Mouse (Mus musculus) cerebellum, postnatal 36 days (tissue): ENCODE results near the gene Rasd2.

Experiments
- DNase-seq, 2 experiments: peaks; one replicate each; pipeline ENCODE4 v3.0.0; 2021 to 2022; ENCODE audit warnings: mixed read lengths in 2 of 2

Rasd2 gene

DNA sequence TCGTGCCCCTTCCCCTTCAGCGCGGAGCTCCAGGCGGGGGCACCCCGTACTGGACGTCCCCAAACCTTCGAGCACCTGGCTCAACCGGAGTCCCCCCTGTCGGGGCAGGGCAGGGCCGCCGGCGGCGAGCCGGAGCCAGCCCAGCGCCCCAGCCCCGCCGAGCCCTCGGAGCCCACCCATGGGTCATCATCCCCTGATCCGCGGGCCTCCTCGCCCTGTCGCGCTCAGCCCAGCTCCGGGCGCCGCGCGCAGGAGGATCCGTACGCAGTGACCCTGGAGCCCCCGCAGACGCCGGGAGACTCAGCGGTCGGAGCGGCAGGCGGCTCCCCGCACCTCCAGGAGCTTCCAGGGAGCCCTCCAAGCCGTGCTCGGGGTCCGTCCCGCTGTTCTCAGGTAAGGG lies at the start of gene Rasd2:
TSS of gene Rasd2 (plus strand) at position 259 of the 400 bp plus-strand sequence.
- no peak for DNase-seq

DNA sequence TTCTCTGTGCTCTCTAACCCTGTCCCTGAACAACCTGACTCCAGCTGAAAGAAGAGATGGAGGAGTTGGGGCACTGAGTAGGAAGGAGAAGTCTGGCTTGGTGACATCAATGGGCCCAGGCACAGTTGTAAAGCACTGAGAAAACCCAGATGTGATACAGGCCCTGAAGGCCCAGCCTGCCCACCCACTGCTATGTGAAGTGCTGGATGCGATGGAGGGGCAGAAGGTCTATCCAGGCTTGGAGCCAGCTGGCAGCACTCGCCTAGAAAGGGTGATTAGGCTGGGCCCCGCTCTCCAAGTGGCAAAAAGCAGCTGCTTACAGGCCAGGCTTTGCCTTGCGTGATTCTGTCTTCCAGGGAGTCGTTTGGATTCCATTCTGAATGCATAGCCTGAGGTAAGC lies 44.4 kb upstream of the Rasd2 start:
- DNase-seq: no peak

DNA sequence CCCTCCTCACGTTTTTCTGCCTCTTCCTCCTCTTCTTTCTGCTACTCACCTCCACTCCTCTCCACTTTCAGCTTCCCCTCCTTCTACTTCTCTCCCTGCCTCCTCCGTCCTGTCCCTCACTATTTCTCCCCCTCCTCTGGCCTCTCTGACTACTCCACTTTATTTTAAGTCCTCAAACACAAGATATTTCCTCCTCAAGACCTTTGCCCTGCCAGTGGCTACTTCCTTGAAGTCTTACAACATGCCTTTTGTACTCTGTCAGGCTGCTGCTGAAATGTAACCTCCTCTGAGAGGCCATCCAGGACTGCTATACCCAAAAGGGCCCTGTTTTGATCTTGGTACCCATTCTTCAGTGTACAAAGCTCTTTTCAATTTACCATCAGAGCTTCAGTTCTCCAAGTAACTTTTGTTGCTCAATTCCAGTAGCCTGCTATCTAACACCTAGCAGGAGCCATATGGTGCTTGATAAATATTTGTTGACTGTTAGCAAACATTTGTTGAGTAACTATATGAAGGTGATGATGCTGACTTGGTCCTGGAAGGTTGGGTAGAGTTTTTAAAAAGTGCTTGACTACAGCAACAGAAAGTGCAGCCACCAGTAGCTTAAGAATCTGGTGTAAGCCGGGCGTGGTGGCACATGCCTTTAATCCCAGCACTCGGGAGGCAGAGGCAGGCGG lies 41.6 kb upstream of the Rasd2 start:
- no peak for DNase-seq

DNA sequence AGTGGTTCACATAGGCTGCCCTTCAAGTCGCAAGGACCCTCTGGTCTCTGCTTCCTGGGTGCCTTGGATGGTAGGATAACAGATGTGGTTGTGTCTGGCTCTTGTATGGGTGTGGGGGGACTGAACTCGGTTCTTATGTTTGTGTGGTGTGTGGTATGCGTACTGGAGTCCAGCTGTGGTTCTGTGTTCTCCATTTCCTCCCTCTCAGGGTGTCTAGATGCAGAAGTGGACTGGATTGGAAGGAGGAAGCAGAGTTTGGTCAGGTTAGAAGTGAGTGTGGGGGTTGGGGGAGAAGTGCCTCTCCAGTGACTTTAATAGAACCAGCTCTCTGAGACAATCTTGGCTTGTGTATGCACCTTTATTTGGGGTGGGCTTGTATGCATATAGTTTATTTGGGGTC lies 20.7 kb upstream of the Rasd2 start:
- DNase-seq: no peak

DNA sequence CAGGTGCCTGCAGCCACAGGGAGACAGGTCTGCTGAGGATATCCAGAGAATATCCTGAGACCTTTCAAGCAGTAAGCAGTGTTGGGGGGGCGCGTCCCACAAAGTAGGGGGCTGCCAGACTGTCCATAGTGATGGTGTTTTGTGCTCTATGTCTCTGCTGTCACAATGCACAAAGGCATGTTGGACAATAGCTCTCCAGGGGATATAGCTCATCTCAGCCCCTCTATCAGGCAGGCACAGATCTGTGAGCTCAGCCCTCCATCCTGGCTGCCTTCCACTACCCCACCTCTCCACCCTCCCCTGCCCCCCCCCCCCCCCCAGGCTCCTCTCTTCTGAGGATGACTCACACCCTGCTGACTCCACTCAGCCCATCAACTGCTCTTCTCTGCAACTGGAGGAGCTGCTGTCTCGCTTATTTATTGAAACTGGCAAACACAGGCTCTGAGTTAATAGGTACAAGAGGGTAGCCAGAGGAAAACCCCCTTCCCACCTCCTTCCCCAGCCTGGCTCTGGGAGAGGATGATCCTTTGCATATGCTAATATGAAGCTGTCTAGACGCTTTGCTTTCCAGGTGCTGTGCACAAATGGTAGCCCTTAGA lies 19.2 kb upstream of the Rasd2 start:
- no peak for DNase-seq

DNA sequence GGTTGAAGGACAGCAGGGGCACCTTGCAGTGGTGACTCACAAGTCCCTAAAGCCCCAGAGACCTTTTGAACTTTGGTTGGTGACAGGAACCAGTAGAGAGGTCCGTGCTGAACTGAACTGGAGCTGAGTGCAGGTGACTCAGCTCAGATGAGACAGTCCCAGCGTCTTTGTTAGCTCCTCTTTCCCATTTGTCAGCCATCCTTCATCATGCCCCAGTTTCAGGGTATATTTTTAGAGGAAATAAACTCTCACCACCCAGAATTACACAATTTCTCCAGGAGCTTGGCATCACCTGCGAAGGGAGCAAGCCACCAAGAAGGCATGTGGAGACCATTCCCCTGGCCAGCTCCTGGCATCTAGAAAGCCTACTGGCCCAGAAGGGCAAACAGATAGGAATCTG lies 16.6 kb upstream of the Rasd2 start:
- DNase-seq: no peak

DNA sequence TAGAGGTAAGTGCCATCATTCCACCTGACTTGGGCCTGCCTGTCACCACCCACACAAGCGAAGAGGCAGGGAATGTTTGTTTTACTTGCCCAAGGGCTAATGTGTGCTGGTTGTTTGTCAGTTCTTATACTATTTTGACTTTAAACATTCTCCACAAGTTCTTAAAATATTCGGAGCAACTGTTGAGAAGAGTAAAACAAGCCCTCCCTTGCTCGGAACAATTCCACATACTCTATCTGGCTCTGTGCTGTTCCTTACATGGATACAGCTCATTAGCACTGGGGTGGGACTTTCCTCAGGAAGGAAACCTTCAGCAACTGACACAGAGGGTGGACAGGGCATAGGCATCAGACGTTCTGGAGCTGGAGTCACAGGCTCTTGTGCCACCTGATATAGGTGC lies 15.9 kb upstream of the Rasd2 start:
- no peak for DNase-seq

DNA sequence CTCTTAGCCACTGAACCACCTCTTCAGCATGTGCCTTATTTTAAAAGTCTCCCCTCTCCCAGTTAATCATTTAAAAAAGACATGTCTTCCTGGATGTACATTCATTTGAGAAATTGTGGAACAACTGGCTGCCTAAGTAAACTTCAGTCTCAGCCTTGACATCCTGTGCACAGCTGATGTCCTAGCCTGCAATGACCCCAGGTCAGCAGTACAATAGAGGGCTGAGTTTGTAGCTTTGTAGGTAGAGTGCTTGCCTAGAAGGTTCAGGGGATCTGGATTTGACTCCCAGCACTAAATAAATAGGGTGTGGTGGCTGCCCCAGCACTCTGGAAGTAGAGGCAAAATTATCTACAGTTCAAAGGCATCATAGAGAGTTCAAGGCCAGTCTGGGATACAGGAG lies 15.4 kb upstream of the Rasd2 start:
- no peak for DNase-seq

DNA sequence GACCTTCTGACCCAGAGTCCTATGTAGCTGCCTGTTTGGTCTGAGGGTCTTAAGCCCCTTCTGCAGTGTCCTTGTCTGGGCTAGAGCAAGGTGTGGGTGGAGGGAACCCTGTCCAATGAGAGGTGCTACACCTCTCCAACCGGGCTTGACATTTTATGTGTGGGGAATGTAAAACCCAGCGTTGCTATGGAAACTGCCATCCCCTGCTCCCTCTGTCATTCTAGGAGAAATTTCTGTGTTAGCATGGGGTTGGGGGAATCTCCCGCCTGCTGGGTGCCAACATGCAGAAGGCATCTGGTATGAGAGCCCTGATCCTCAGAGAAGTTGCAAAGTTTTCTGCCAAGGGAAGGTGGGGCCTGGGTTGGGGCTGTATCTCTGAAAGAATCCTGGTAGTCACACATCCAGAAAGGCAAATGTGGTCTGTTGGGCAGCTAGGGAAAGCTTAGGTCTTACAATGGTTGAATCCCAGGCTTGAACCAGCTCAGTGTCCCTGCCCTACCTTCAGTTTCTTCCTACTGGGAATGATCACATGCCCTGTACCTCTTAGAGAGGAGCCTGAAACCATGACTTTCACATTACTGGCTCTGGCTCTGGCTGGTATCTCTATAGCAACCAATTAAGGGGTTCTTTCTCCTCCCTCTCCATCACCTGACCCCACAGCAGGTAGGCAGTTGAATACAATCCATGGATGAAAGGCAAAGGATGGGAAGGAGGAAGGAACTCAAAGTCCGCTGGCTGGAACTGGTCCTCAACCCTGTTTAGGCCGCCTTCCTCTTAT lies 14.6 kb upstream of the Rasd2 start:
- DNase-seq: no peak

DNA sequence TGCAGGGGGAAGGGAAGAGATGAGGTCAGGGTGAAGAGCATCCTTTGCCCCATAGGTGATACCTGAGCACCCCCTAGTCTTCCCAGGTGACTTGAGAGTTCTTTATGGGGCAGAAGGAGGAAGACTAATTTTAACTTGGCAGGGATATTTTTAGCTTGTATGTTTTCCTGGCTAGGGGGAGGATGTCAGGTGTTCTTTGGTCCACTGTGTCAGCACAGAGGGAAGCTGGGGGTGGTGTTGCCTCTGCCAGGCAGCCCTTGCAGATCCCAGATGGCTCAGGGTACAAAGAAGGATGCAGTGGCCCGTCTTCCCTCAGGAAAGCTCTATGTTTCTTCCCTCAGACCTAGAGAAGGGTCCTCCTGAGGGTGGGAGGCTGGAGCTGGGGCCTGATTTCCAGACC lies 13.8 kb upstream of the Rasd2 start:
- no peak for DNase-seq

DNA sequence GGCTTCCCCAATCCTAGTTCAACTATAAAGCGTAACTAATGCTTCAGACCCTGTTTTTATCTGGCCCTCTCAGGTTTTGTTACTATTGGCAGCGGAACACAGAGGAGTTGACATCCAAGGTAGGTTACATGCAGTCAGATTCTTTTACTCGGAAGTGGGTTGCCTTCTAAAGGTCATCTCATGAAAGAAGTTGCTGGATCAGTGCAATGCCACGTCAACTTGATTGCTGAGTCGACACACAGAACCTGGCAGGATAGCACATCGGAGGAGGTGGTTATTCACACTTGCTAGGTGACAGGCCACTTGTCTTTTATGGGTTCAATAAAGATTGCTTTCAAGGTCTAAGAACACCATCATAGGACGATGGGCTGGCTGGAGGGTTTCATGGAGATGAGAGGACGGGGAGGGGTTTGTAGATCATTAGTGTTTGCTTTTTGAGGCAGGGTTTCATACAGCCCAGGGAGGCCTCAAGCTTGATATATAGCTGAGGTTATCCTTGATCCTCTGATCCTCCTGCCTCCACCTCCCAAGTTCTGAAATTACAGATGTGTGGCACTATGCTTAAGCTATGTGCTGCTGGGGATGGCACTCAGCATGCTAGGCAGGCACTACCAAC lies 11.6 kb upstream of the Rasd2 start:
- DNase-seq: no peak

DNA sequence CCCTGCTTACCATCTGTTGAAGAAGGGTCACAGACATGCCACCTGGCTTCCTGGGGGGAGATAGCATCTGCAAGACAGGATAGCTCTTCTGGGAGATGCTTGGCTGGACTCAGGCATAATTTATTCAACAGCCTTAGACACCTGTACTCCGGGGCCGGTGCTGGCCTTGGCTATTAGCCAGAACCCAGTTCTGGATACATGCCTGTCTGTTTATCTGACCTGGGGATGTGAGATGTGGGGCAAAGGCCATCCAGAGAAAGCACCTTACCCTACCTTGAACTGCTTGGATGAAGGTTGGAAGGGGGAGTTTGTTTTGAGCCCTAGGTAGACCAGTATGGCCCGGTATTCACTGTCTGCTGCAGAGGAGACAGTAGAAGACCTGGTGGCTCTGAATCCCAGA lies 10.8 kb upstream of the Rasd2 start:
- DNase-seq: no peak

DNA sequence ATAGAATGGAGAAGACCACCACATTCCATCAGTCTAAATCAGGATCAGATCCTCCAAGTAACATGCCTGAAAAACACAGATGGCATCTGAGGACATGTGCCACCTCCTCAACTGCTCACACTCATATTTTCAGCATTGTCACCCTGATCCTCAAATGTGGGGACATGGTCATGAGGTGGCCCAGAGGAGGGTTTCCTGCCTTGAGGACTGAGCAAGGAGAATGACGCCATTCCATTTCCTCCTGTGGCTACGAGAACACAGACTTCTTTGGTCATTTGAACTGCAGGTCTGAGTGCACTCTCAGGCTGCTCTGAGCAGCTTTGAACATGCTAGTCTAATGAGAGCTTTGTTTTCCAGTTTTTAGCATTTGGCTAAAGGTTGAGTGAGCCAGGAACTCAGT lies 10.3 kb upstream of the Rasd2 start:
- DNase-seq: no peak

DNA sequence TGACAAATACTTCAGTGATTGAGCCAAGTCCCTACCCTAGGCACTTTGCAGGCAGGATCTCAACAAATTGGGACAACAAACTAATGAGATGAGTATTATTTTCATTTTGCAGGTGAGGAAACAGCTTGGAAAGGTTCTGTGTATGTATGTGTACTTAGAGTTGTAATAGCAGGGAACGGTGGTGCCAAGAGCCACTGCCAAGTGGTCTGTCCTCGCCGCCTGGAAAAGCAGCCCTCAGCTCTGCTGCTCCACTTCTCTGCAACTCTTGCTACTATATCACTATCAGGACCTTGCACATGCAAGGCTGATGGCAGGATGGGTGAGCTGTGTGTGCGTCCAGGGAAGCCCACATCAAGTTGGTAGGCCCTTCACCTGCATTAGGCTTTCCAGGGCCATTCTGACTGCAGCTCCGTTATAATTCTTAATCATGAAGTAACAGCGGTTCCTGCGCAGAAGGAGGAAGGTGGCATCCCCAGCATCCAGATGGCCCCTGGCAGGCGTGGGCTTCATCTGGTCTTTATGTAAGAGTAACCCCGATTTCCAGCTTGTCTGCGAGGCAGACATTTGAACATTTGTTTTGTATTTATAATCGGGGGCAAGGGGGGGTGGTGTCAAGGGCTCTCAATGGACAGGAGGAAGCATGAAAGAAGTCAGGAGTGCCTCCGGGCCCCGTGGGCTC lies 9.4 kb upstream of the Rasd2 start:
- no peak for DNase-seq

DNA sequence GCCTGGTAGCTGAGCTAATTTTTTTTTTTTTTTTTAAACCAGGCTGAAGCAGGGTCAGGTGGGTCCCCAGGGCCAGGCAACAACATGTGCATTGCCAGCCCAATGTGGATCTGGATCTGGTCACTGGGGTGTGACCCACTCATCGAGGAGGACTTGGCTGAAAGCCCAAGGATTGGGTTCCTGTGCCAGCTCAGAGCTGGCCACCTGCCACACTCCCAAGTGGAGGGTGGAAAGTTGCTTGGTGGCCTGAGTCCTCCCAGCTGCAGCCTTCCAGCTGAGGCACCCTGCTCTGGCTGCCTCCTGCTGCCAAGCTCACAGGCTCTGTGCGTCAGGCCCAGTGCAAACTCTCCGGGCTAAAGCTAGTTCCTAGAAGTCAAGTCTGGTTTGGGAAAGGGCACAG lies 2.3 kb upstream of the Rasd2 start:
- DNase-seq: peak in 1 of 2 experiments; percentile 40

DNA sequence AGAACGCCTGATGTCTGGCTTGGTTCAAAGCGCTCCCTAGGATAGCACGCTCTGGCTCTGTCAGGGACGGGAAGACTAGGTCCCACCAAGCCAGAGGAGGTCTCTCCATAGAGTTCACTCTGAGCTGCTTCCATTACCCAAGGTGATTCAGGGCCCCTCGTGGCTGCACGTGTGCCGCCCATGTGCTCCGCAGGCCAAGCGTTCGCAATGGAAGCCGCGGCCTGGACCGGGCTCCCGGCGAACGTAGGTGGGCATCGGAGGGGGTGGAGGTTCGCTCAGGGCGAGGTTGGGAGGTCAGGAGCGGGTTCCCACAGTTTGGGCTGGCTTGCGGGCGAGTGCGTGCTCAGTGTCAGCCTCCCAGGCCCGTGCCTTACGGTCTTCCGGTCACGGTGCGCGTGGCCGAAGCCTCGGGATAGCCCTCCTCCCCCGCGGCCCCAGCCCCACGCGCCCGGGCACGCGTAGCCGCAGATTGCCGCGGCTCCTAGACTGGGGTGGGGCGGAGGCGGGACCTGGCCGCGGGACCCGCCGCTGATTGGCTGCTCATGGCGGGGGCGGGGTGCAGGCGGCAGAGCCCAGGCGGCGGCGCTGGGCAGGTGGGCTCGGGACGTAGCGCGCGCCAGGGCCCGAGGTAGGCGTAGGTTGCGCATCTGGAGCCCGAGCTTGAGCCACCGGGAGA lies 975 bp upstream of the Rasd2 start:
- DNase-seq: peak; percentile 90 to 94

DNA sequence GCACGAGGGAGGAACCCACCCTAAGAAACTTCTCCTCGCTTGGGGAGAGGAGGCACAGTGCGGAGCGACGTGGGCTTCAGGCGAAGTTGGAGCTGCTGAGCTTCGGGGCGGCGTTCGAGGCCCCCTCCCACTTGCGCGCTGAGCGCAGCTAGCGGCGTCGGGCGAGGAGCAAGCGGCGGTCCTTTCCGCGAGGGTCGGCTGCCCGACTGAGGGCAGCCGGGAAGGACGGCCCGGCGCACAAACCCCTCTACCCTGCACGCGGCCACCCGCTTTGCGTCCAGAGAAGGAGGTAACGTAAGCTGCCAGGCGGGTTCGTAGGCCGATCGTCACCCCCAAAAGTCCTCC lies 465 bp upstream of the Rasd2 start:
- no peak for DNase-seq

DNA sequence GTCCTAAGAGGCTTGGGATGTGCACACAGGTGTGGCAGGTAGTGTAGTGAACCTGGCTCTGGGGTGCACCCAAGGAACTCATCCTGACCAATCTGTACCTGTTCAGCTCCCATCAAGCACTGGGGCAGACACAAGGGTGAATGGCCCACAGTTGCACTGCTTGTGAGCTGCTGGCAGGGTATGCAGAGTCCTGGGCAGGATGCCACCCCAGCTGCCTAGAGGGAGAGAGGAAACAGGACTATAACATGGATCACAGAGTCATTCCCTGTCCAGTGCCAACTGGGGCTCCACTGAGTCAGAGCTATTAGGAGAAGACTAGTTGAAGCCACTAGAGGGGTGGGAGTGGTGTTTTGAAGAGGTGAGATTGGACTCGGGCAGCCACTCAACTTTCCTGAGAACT lies 1.3 kb downstream of the Rasd2 start:
- DNase-seq: peak in 1 of 2 experiments; percentile 59

DNA sequence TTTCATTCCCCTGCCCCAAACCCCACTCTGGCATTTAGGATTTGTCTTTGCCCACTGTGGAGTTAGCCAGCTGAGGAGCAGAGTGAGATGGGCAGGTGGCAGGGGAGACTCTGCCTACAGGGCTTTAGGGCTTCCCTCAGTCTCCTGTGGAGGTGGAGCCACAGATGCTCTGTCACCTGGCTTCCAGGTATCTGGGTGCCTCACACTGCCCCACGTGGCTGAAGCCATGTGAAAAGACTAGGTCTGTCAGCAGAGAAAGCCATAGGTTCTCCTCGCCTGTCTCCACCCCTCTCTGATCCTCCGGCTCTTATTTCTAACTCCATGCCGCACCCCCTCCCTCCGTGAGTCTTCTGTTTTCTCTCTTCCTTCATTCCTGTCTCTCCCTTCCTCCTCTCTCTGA lies 2.2 kb downstream of the Rasd2 start:
- DNase-seq: no peak

DNA sequence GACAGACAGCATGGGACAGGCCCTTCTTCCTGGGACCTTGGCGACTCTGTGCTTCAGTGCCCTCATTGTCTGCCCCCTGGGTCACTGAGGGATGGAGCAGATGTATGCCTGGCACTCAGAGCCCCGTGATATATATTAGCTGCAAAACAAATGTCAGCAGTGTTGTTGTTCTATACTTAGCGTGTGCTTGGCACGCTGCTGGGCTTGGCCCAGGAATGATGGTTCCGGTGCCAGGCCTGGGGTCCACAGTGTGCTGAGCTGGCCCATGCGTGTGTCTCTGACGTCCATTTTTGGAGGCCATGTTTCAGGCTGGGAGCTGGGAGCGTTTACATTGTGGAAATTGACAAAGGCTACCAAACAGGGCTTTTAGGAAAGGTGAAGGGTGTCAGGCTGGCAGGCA lies 3.1 kb downstream of the Rasd2 start:
- peak; percentile 48 to 57 for DNase-seq

DNA sequence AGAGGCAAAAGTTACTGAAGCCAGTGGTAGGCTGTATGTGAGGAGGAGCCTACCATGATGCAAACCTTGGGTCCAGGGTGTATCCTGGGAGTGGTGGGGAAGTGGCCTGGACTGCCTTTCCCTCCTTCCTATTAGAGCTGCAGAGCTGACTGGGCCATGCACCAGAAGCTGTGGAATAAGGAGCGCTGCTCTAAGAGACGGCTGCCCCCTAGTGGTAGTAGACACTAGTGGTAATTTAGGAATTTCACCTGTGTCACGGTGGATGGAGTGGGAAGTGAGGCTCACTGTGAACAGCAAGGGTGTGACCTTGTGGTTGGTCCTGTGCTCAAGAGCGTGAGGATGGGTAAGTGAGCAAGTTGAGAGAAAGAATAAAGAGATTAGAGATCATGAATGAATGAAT lies 4.2 kb downstream of the Rasd2 start:
- peak; percentile 77 to 85 for DNase-seq

DNA sequence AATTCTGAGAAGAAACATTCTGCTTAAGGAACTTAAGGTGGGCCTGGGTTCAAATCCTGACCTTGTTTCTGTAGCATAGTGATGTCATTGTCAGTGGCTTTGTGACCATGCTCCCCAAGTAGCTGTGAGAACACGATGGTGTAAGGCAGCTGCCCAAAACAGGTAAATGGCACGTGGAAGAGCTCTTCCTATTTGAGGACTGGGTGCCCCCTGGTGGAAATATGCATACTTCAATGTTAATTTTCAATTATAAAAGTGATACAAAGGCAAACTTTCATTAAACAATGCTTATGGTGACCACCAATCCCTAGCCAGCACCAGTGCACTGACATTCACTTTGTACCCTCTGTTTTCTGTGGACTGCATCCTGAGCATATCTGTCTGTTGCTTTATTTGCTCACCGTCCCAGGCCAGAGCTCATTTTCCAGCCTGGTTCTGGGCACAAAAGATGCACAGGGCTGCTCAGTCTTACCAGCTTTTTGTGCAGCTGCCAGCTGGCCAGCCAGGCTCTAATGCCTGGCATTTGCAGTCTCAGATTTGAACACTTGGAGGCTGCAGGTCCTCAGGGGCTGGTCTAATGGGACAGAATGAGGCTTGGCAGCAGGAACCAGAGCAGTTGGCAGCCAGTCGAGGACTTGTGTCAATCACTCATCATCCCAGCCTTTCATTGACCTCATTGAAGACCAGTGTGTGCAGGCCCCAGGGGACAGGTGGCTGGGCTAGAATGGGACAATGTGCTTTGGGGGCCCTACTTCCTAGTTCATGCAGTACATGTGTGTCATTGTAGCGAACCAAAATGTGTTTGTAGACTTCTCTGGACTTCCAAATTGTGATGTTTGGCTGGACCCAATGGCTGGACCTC lies 6.4 kb downstream of the Rasd2 start:
- peak in 1 of 2 experiments; percentile 42 for DNase-seq
